Mouse (Mus musculus) olfactory bulb, adult 2 months (tissue): Measurements from ENCODE around the gene Il1f10.

ENCODE experiments used
- CTCF ChIP-seq: fragments of 200-500 bp; IDR thresholded peaks from 2 replicates; pipeline ENCODE4 v1.5.1; 2012; ENCODE audit warnings: low read depth, mild to moderate bottlenecking, low read length, moderate library complexity; ENCODE audit not compliant: insufficient read depth
- POLR2A ChIP-seq: fragments of 200-500 bp; IDR thresholded peaks from 2 replicates; pipeline ENCODE4 v1.6.1; 2012; ENCODE audit warnings: mild to moderate bottlenecking, low read depth, low read length, moderate library complexity; ENCODE audit not compliant: insufficient read depth

- no peak for TF ChIP-seq CTCF
- TF ChIP-seq POLR2A, result no peak
Measured at GRCm38 (mm10) chr2:24317919-24318598, 27.1 kb downstream of the Il1f10 start.
